Mouse (Mus musculus) erythroid progenitor cell, adult 5-6 weeks (primary cell): ENCODE data around the gene Tm7sf2. TPM values are rescaled to one million over a fixed set of nuclear protein-coding genes. Genes with fewer than 3 reads are reported as not detected.
"Not testable (repeated sequence)": the region's sequence is repeated elsewhere in the genome, so short reads cannot be mapped to it uniquely, and the experiment has no call there.

Source experiments
- ATAC-seq: replicated peaks from 2 replicates; pipeline ENCODE4 v1.8.0; 2016; ENCODE audit warnings: moderate number of reproducible peaks, mild to moderate bottlenecking, moderate TSS enrichment, inconsistent platforms; ENCODE audit not compliant: poor library complexity, low FRiP score, severe bottlenecking
- total RNA-seq, 2 experiments: library from RNA; stranded (forward) in 1 of 2; stranded (reverse) in 1 of 2; fragments of 150-400 nt in 1 of 2; fragments of 186-747, 209-891 nt in 1 of 2; gene quantifications; 2 replicates each; pipeline versions ENCODE4 v1.2.3 to v1.2.4; 2015 to 2017; ENCODE audit warnings: low replicate concordance in 2 of 2

Tm7sf2 gene
- total RNA-seq, 2 experiments from 2014 or later: not detected

- ATAC-seq: peak; percentile 87
Measured at GRCm38 (mm10) chr19:6046294-6047153, 21.6 kb downstream of the Tm7sf2 start, which contains the start of gene Syvn1. Syvn1 (plus strand) TSS chr19:6046576.

- peak; percentile 70 for ATAC-seq
Measured at GRCm38 (mm10) chr19:6045366-6046293, 22.5 kb downstream of the Tm7sf2 start.

- ATAC-seq: not testable (repeated sequence)
Measured at GRCm38 (mm10) chr19:6044102-6044501, 24.1 kb downstream of the Tm7sf2 start.

- no peak for ATAC-seq
Measured at GRCm38 (mm10) chr19:6042293-6042692, 25.9 kb downstream of the Tm7sf2 start.

GRCm38 (mm10) chr19:6040002-6040401, 28.2 kb downstream of the Tm7sf2 start:
- ATAC-seq: no peak

GRCm38 (mm10) chr19:6038326-6038725, 29.8 kb downstream of the Tm7sf2 start:
- ATAC-seq: no peak

- no peak for ATAC-seq
Measured at GRCm38 (mm10) chr19:6037695-6038094, 30.5 kb downstream of the Tm7sf2 start.

GRCm38 (mm10) chr19:6035966-6036585, 32.1 kb downstream of the Tm7sf2 start:
- no peak for ATAC-seq

GRCm38 (mm10) chr19:6030520-6031280, 37.5 kb downstream of the Tm7sf2 start:
- 0 out of 2 replicates have a peak, but pooled peaks have one; percentile 30 for ATAC-seq

- no peak for ATAC-seq
Measured at GRCm38 (mm10) chr19:6029426-6029825, 38.7 kb downstream of the Tm7sf2 start.

GRCm38 (mm10) chr19:6028991-6029390, 39.2 kb downstream of the Tm7sf2 start:
- ATAC-seq: no peak

- no peak for ATAC-seq
Measured at GRCm38 (mm10) chr19:6023930-6024329, 44.2 kb downstream of the Tm7sf2 start.

GRCm38 (mm10) chr19:6023059-6023458, 45.1 kb downstream of the Tm7sf2 start:
- no peak for ATAC-seq

- no peak for ATAC-seq
Measured at GRCm38 (mm10) chr19:6020276-6020675, 47.9 kb downstream of the Tm7sf2 start.

GRCm38 (mm10) chr19:6018142-6019089, 49.8 kb downstream of the Tm7sf2 start:
- peak; percentile 61 for ATAC-seq

- no peak for ATAC-seq
Measured at GRCm38 (mm10) chr19:6016532-6016931, 51.6 kb downstream of the Tm7sf2 start.

- ATAC-seq: peak; percentile 47
Measured at GRCm38 (mm10) chr19:6015511-6016315, 52.5 kb downstream of the Tm7sf2 start, which contains the start of gene Capn1. Capn1 (minus strand) TSS chr19:6015897.
